Comparison of ENCODE assay signal across 10 mouse cellular contexts in genomic region chr3:145131210-145131868, GRCm38 (mm10). TPM values are rescaled to one million over a fixed set of nuclear protein-coding genes. Genes with fewer than 3 reads are reported as not detected.
DNase-seq lines count a peak whose midpoint lies in the region; ATAC-seq and TF ChIP-seq lines count a peak whose summit lies in the region.
"Had no signal": no experiment of that assay in that cellular context is flagged by ENCODE, and none has a peak within 500 bp of the region (broad histone marks: within the 10 kb centered on the region; RNA-seq: fewer than 3 reads in every experiment).

No protein-coding gene starts in this region.

- TF ChIP-seq CTCF in midbrain, postnatal 0 days (IDR thresholded peaks at IDR 0.05), result peak; percentile 87

- no peak overlapping the region for H3K9ac ChIP-seq in embryonic facial prominence, embryonic 14.5 days (ENCODE audit: low read depth, low read length)
- no peak overlapping the region for H3K9ac ChIP-seq in midbrain, postnatal 0 days (replicated peaks; ENCODE audit: low read length, poor library complexity, severe bottlenecking)
- H3K9ac ChIP-seq: embryonic facial prominence, embryonic 12.5 days had no signal

- H3K4me2 ChIP-seq in embryonic facial prominence, embryonic 14.5 days (ENCODE audit: low read depth, low read length), result no peak overlapping the region
- H3K4me2 ChIP-seq in midbrain, postnatal 0 days (ENCODE audit: low read depth, low read length, poor library complexity, severe bottlenecking), result no peak overlapping the region
- H3K4me2 ChIP-seq: embryonic facial prominence, embryonic 12.5 days had no signal

- WGBS in embryonic facial prominence, embryonic 14.5 days, result 29% methylated on average over 3 of the region's 3 CpGs
- WGBS in midbrain, postnatal 0 days, result 35% methylated on average over 3 of the region's 3 CpGs

- no peaks in the 10 kb centered on the region for H3K4me1 ChIP-seq in embryonic facial prominence, embryonic 14.5 days (ENCODE audit: control insufficient read depth, insufficient read depth, low read length)
- no peaks in the 10 kb centered on the region for H3K4me1 ChIP-seq in midbrain, postnatal 0 days (ENCODE audit: insufficient read depth, low read length)
- H3K4me1 ChIP-seq: embryonic facial prominence, embryonic 12.5 days had no signal

- ATAC-seq in embryonic facial prominence, embryonic 14.5 days (ENCODE audit: low read depth), result no peak
- ATAC-seq in midbrain, postnatal 0 days (ENCODE audit: low FRiP score), result peak; percentile 58

- no peaks in the 10 kb centered on the region for H3K27me3 ChIP-seq in embryonic facial prominence, embryonic 14.5 days (replicated peaks; ENCODE audit: control insufficient read depth, insufficient read depth, low read length)
- H3K27me3 ChIP-seq in midbrain, postnatal 0 days (ENCODE audit: insufficient read depth, low read length), result no peaks in the 10 kb centered on the region
- H3K27me3 ChIP-seq: embryonic facial prominence, embryonic 12.5 days had no signal

- H3K4me3 ChIP-seq in embryonic facial prominence, embryonic 14.5 days (ENCODE audit: low read depth, low read length), result no peak overlapping the region
- no peak overlapping the region for H3K4me3 ChIP-seq in midbrain, postnatal 0 days (ENCODE audit: low read depth, low read length)
- H3K4me3 ChIP-seq: embryonic facial prominence, embryonic 12.5 days had no signal

- no peak overlapping the region for H3K27ac ChIP-seq in embryonic facial prominence, embryonic 14.5 days (replicated peaks; ENCODE audit: low read depth, low read length)
- H3K27ac ChIP-seq in midbrain, postnatal 0 days (ENCODE audit: low read depth, low read length), result no peak overlapping the region
- H3K27ac ChIP-seq: embryonic facial prominence, embryonic 12.5 days had no signal

- no peaks in the 10 kb centered on the region for H3K9me3 ChIP-seq in embryonic facial prominence, embryonic 14.5 days (ENCODE audit: control insufficient read depth, low read length)
- H3K9me3 ChIP-seq in midbrain, postnatal 0 days (ENCODE audit: low read length), result no peaks in the 10 kb centered on the region
- H3K9me3 ChIP-seq: embryonic facial prominence, embryonic 12.5 days had no signal

- DNase-seq in heart, postnatal 14 days, result peak; percentile 54
- DNase-seq in heart, adult 11 months, result no peak
- peak; percentile 70 for DNase-seq in 416B (ENCODE audit: low read depth)
- peak; percentile 48 for DNase-seq in ES-CJ7 (ENCODE audit: low read depth, low spot score)
- peak; percentile 75 for DNase-seq in embryonic facial prominence, embryonic 14.5 days (ENCODE audit: low spot score)
- DNase-seq in kidney, postnatal 10 days, result peak; percentile 70
- peak; percentile 75 for DNase-seq in midbrain, postnatal 0 days (ENCODE audit: low spot score)
- DNase-seq in layer of hippocampus, adult 9-10 months (ENCODE audit: low spot score), result no peak

- intact Hi-C loops in heart, postnatal 14 days (cut with DNase I), result loop anchor here (5.0 to 10.0 kb wide), 2 partner anchors 104 to 307 kb away; no protein-coding TSS in a partner anchor

- peaks cover 36% of the 10 kb centered on the region; the same call in 1 of the 2 replicates for H3K36me3 ChIP-seq in embryonic facial prominence, embryonic 14.5 days (ENCODE audit: control insufficient read depth, insufficient read depth, low read length)
- H3K36me3 ChIP-seq in midbrain, postnatal 0 days (ENCODE audit: insufficient read depth, low read length), result peaks cover 25% of the 10 kb centered on the region

RNA-seq across cellular contexts. Expression of gene Odf2l, which starts 13.0 kb away (rescaled TPM):
- 10 to 100 TPM; 12.0 to 13.8 TPM for total RNA-seq in heart, postnatal 14 days (2021)
- polyA plus RNA-seq in embryonic facial prominence, embryonic 14.5 days (2014; fragmentation: Nextera tagmentation; extraction: Ambion mirVana), result 12.6 and 16.0 TPM in 2 replicates
- 10.6 TPM in 2 replicates for total RNA-seq in midbrain, postnatal 0 days (2014; rRNA removed)
- 8.1 and 9.4 TPM in 2 replicates for polyA plus RNA-seq in midbrain, postnatal 0 days (2015; fragmentation: Nextera tagmentation; extraction: Ambion mirVana)

RNA-seq across cellular contexts. Expression of gene Clca2, which starts 32.1 kb away (rescaled TPM):
- under 1 TPM; 0.12 to 0.15 TPM for total RNA-seq in heart, postnatal 14 days (2021)
- polyA plus RNA-seq in embryonic facial prominence, embryonic 14.5 days (2014; fragmentation: Nextera tagmentation; extraction: Ambion mirVana), result 0.69 and 0.95 TPM in 2 replicates
- total RNA-seq in midbrain, postnatal 0 days (2014; rRNA removed), result 0.05 TPM in 1 of 2 replicates, not detected in the other
- polyA plus RNA-seq in midbrain, postnatal 0 days (2015; fragmentation: Nextera tagmentation; extraction: Ambion mirVana), result 0.04 and 0.05 TPM in 2 replicates
- polyA plus RNA-seq: liver, embryonic 16.5 days had no signal

Comparison
In these comparisons a context has a peak if more than half of its experiments do, and no peak if none do; other contexts are left out.
1. DNase-seq: peak in heart, postnatal 14 days (2 of 2), 416B (single experiment), ES-CJ7 (single experiment), embryonic facial prominence, embryonic 14.5 days (single experiment), kidney, postnatal 10 days (single experiment) and midbrain, postnatal 0 days (single experiment); none in heart, adult 11 months (single experiment) and layer of hippocampus, adult 9-10 months (single experiment).